Mouse (Mus musculus): Measurements from ENCODE around the gene Wwc1.

DNA sequence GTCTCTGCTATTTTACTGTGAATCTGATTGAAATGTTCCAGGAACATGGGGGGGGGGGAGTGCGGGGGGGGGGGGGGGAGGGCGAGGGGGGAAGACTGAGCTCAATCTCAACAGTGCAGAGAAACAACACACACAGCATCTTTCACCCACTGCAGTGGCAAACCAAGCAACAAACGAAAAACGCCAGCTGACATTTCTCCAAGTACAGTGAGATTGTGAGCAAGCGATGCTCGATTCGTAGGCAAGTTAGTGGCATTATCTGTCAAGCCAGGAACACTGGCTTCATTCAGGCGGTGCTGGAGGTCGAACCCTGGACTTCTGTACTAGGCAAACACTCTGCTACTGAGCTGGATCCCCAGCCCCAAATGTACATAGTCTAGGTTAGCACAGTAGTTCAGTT lies 124.8 kb downstream of the Wwc1 start:
- TF ChIP-seq POLR2A (IDR thresholded peaks at IDR 0.05; ENCODE audit: borderline replicate concordance, extremely low read depth, low read depth, low read length), result no peak
- no peak for TF ChIP-seq CTCF (IDR thresholded peaks at IDR 0.05; ENCODE audit: insufficient read depth, low read length)
